Mouse (Mus musculus) layer of hippocampus, adult 11-12 months (tissue): ENCODE measurements around the gene Lhfpl5.
A peak's percentile ranks its signal among the peaks of the same experiment; 100 is the strongest.

ENCODE experiments used
- DNase-seq: peaks from one replicate; pipeline ENCODE4 v3.0.0; 2022; ENCODE audit warnings: low spot score

Lhfpl5 gene

GRCm38 (mm10) chr17:28572521-28572920 is 2.9 kb upstream of the Lhfpl5 start:
- no peak for DNase-seq

GRCm38 (mm10) chr17:28572941-28573340 is 2.5 kb upstream of the Lhfpl5 start:
- DNase-seq, result no peak

- DNase-seq, result no peak
Measured at GRCm38 (mm10) chr17:28580396-28580795, 5.0 kb downstream of the Lhfpl5 start.

- DNase-seq, result no peak
Measured at GRCm38 (mm10) chr17:28581056-28581455, 5.6 kb downstream of the Lhfpl5 start.

- DNase-seq, result no peak
Measured at GRCm38 (mm10) chr17:28586509-28586908, 11.1 kb downstream of the Lhfpl5 start.

GRCm38 (mm10) chr17:28588591-28588990 is 13.2 kb downstream of the Lhfpl5 start:
- no peak for DNase-seq

GRCm38 (mm10) chr17:28590596-28590995 is 15.2 kb downstream of the Lhfpl5 start:
- no peak for DNase-seq

GRCm38 (mm10) chr17:28591476-28591875 is 16.0 kb downstream of the Lhfpl5 start:
- DNase-seq, result no peak

- DNase-seq, result peak; percentile 74
Measured at GRCm38 (mm10) chr17:28592998-28593397, 17.6 kb downstream of the Lhfpl5 start.

- DNase-seq, result no peak
Measured at GRCm38 (mm10) chr17:28593965-28594364, 18.5 kb downstream of the Lhfpl5 start.

GRCm38 (mm10) chr17:28600780-28601179 is 25.3 kb downstream of the Lhfpl5 start:
- DNase-seq, result no peak

- no peak for DNase-seq
Measured at GRCm38 (mm10) chr17:28601557-28602250, 26.3 kb downstream of the Lhfpl5 start.

- no peak for DNase-seq
Measured at GRCm38 (mm10) chr17:28609543-28609942, 34.1 kb downstream of the Lhfpl5 start.

- DNase-seq, result no peak
Measured at GRCm38 (mm10) chr17:28612603-28613002, 37.2 kb downstream of the Lhfpl5 start.

- no peak for DNase-seq
Measured at GRCm38 (mm10) chr17:28613096-28613495, 37.7 kb downstream of the Lhfpl5 start.

GRCm38 (mm10) chr17:28615332-28615731 is 39.9 kb downstream of the Lhfpl5 start:
- no peak for DNase-seq

- DNase-seq, result no peak
Measured at GRCm38 (mm10) chr17:28617636-28618035, 42.2 kb downstream of the Lhfpl5 start.

GRCm38 (mm10) chr17:28618124-28618523 is 42.7 kb downstream of the Lhfpl5 start:
- DNase-seq, result no peak

- DNase-seq, result no peak
Measured at GRCm38 (mm10) chr17:28618775-28619174, 43.3 kb downstream of the Lhfpl5 start.

GRCm38 (mm10) chr17:28621381-28622299 is 46.2 kb downstream of the Lhfpl5 start:
- DNase-seq, result peak; percentile 59

GRCm38 (mm10) chr17:28622300-28622759 is 46.9 kb downstream of the Lhfpl5 start, which contains the start of gene Srpk1:
Gene Srpk1 (minus strand): TSS chr17:28622709.
- peak; percentile 89 for DNase-seq

- no peak for DNase-seq
Measured at GRCm38 (mm10) chr17:28624841-28625240, 49.4 kb downstream of the Lhfpl5 start.

- no peak for DNase-seq
Measured at GRCm38 (mm10) chr17:28625327-28625726, 49.9 kb downstream of the Lhfpl5 start.
